Mouse (Mus musculus): ENCODE results near the gene Arih2.
"Not testable (repeated sequence)": the region's sequence is repeated elsewhere in the genome, so short reads cannot be mapped to it uniquely, and the experiment has no call there.

Gene Arih2

DNA sequence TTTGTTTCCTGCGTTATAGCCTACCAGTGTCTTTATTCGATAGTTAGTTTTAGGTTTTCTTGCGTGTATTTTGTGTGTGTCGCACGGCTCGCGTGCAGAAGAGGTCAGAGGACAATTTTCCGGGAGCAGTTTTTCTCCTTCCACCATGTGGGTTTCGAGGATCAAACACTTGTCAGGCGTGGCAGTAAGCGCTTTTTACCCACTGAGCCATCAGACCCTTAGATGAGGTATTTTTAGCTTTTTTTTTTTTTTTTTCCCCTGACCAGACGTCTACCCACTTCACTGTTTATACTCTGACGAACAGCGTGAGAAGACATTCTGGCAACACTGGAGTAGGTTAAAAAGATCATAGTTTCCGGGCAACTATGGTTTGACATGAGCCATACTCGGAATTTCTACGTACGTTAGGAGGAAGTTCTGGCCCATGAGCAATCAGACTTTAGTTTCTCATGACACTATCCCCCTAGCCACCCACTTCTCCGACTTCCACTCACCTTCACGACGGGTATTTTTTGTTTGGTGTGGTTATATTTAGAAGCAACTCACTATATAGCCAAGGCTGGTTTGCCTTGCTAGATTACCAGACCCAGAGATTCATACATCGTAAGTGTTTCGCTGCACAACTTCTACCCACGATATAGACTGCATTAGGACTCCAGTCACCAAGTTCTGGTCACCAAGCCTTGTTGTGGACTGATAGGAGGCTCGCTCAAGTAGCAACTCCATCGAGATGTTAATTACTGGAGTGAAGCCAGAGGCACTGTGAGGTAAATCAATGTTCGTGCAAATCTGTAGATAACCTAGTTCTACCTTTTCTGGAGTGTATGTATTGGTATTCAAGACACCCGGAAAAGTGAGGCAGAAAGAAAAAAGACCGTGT lies 615 bp upstream of the Arih2 start:
- in situ Hi-C loops (cut with MboI, MseI) = loop anchor here (10.0 kb wide), 1 partner anchor 1995 kb away; no protein-coding TSS in a partner anchor

DNA sequence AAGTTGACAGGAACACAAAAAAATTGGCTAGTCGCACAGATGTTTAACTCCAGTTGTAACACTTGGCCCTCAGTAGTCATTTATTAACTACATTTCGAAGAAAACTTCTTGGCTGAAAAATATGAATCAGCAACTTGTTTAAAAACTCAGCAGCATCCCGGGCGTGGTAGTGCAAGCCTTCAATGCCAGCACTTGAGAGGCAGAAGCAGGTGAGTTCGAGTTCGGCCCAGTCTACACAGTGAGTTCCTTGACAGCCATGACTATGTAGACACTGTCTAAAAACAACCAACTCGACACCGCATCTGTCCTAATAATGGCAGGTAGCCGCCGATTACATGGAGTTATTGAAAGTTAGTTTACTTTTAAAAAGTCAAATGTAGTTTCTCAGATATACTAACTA lies 1.0 kb downstream of the Arih2 start:
- in situ Hi-C loops (cut with MboI, MseI) = no loop called here

DNA sequence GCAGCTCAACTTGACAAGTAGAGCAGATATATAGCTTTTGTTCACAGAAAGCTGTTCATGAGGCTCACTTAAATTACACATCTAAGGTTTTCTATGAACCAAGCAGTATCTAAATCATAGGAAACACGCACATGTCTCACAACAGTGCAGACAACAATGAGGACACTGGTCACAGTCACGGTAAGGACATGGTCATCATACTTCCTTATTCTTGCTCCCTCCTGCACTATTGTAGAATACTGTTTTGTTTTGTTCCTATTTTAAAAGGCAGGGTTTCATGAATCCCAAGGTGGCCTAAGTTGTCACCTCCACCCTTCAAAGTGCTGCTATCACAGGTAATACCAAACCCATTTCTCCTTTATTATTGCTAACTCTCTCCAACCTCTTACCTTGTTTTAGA lies 9.4 kb downstream of the Arih2 start:
- in situ Hi-C loops (cut with MboI, MseI) = no loop called here

DNA sequence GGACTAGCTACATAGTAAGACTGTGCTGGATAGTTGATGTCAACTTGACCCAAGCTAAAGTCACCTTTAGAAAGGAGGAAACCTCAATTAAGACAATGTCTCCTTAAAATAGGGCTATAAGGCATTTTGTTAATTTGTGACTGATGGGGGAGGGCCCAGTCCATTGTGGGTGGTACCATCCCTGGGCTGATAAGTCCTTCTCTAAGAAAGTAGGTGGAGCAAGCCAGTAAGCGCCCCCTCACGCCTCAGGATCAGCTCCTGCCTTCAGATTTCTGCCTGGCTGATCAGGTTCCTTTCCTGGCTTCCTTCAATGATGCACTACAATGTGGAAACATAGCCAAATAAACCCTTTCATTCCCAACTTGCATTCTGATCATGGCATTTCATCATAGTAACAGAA lies 13.8 kb downstream of the Arih2 start:
- in situ Hi-C loops (cut with MboI, MseI) = no loop called here

DNA sequence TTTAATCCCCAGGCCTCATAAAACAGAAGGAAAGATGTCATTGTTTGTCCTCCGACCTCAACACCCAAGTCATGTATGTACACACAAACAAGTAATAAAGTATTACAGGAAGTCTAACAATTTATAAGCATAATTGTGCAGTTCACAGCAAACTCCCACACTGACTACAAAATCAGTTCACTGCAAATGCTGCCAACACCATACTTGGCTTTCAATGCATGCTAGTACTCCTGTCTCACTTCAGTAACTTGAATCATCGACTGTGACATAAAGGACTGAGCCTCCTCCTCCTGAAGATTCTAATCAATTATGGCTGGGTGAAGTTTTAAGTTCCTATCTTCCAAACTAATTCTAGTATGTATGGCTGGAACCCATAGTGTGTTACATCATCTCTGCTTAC lies 15.3 kb downstream of the Arih2 start:
- in situ Hi-C loops (cut with MboI, MseI) = no loop called here

DNA sequence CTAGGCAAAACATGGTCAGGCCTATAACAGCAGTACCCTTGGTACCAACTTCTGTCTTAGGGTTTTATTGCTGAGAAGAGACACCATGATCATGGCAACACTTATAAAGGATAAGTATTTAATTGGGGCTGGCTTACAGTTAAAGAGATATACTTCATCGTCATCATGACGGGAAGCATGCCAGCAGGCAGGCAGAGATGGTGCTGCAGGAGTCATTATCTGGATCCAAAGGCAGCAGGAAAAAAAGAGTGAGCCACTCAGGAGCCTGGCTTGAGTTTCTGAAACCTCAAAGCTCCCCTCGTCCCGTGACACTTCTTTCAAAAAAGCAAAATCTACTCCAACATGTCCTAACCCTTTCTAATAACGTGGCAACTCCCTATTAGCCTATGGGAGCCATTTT lies 16.8 kb downstream of the Arih2 start:
- in situ Hi-C loops (cut with MboI, MseI) = no loop called here

DNA sequence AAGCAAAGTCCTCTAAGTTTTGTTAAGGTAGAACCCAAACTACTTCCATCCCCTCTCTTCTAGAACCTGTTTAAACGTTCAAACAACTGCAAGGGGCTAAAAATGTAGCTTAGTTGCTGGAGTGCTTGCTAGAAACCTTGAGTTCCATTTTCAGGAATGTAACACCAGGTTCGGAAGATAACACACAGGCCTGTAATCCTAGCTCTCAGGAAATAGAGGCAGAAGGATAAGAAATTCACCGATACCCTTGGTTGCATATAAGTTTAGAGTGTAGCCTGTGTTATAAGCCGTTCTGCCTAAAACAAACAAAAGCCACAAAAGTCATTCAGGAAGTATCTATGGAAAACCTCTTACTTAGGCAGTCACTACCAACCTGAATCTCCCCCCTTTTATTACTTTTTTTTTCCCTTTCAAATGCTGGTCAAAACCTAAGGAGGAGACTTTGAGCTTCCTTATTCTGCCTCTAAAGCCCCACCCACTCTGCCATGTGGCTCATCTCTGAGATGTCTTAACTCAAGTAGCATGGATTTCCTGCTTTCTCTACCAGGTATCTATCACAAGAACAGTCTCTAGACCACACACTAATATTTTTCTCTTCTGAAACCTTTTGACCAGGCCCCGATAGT lies 17.4 kb downstream of the Arih2 start:
- in situ Hi-C loops (cut with MboI, MseI) = no loop called here

DNA sequence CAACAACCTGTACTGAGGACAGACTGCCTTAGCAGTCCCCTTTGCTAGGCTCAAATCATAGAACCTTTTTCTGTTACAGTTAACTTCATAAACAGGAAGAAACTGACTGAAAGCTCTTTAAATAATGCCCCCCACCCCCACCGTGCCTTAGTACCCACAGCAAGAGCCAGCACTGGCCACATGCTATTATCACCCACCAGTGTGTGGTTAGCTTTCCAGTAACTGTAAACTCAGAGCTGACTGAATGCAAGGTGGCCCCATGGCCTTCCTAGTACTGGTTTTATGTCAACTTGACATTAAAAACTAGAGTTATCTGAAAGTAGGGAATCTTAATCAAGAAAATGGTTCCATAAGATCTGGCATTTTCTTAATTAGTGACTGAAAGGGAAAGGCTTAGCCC lies 18.5 kb downstream of the Arih2 start:
- in situ Hi-C loops (cut with MboI, MseI) = no loop called here

DNA sequence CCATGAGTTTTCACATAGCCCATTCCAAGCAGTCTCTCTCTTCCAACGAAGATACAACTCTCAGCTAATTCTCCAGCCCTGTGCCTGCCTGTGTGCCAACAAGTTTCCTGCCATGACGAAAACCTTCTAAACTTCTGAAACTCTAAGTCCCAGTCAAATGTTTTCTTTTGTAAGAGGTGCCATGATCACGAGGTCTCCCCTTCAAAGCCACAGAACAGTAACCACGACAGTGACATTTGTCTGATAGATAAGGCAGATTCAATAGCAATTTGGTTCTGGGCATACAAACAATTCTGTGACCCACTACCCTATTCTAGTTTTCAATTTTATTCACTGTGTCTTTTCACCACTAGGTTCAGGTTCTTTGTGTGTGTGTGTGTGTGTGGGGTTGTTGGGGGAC lies 21.0 kb downstream of the Arih2 start:
- in situ Hi-C loops (cut with MboI, MseI) = no loop called here

DNA sequence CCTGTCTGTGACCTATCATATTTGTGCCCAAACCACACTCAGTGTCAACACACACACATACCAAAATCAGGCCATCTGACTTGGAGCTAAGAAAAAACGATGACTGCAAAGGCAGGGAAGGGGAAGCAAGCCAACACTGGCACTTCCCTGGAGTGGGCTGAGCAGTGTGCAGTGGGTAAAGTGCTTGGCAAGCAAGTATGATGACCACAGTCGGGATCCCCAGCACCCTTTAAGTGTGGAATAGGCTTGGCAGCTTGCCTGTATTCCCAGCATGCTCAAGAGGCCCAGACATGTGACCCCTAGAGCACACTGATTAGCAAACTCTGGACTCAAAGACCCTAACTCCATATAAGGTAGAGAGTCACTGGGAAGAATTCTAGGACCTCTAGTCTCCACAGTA lies 22.7 kb downstream of the Arih2 start:
- in situ Hi-C loops (cut with MboI, MseI) = no loop called here

DNA sequence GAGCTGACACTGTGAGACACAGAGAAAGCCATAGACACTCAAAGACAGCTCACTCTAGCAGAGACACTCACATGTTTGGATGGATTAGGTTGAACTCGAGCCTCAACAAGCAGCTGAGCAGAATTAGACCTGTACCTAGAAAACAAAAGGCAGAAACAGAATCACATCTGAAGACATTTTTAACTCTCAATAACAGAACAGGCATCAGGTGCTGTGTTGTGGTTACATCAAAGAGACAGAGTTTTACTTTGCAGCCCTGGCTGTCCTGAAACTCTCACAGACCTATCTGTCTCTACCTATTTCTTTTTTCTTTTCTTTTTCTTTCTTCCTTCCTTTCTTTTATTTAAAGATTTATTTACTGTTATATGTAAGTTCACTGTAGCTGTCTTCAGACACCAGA lies 31.9 kb downstream of the Arih2 start:
- in situ Hi-C loops (cut with MboI, MseI) = no loop called here

DNA sequence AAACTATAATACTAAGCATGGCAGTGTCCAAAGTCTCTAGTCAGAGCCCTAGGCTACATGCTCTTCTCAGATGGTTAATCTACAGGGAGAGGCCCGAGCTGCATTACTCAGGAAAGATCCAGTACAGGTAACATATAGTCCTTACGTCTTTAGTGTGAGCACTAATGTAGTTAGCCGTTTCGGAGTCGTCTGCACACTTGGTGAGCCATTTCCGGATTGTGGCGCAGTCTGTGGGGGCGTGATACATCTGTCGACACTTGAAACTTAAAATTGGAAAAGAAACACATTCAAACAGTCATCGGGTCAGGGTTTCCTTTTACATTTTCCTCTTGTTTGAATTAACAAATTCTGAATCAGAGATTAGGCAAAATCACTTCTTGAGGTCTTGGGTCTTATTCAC lies 37.7 kb downstream of the Arih2 start:
- in situ Hi-C loops (cut with MboI, MseI) = no loop called here

DNA sequence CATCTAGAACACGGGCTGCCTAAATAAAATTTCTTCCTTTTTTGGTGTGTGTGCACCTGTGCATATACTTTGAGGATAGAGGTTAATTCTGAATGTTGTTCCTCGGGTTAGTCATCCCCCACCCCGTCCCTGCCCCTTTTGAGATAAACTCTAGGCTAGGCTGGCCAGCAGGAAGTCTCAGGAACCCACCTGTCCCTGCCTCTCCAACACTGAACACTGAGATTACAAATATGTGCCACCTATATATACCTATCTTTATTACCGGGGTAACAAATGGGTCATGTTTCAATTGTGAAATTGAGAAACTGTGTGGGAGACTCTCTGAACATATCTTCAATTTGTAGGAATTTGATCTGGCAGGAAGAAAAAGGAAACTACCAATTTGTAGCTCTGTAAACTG lies 40.3 kb downstream of the Arih2 start:
- in situ Hi-C loops (cut with MboI, MseI) = no loop called here

DNA sequence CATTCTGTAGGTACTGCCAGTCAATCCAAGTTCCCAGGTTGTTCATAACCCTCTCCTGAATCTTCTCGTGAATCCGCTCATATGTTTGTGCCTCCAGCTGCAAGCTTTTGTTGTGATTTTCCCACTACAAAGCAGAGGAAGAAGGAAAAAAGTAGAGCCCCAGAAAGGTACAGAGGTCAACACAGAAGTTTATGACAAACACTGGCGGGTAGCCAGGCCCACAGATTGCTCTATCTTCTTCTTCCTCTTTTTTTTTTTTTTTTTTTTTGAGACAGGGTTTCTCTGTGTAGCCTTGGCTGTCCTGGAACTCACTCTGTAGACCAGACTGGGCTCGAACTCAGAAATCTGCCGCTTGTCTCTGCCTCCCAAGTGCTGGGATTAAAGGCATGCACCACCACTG lies 41.3 kb downstream of the Arih2 start:
- in situ Hi-C loops (cut with MboI, MseI) = not testable (repeated sequence)

DNA sequence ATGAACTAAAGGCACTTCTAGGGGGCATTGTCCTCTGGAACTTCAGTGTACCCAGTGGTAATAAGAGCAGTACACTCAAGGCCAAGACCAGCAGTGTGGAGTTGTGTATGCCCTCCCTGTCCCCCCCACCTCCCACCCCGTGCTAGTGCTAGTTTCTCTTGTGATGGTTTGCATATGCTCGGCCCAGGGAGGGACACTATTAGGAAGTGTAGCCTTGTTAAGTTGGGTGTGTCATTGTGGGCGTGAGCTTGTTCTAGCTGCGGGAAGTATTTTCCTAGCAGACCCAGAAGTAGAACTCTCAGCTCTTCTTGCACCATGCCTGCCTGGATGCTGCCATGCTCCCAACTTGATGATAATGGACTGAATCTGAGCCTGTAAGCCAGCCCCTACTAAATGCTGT lies 47.2 kb downstream of the Arih2 start:
- in situ Hi-C loops (cut with MboI, MseI) = no loop called here

DNA sequence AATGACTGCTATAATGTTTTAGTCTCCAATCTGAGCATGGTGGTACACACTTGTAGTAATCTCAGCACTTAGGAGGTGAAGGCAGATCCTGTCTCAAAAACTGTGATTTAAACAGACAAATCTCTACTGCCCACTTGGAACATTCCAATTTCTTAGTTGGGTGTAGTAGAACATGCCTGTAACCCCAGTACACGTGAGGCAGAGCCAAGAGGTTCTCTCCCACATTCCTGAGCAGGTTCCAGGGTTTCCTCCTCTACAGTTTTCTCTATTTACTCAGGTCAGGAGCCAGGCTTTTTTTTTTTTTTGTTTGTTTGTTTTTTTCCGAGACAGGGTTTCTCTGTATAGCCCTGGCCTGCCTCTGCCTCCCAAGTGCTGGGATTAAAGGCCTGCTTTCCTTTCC lies 49.2 kb downstream of the Arih2 start:
- in situ Hi-C loops (cut with MboI, MseI) = no loop called here

DNA sequence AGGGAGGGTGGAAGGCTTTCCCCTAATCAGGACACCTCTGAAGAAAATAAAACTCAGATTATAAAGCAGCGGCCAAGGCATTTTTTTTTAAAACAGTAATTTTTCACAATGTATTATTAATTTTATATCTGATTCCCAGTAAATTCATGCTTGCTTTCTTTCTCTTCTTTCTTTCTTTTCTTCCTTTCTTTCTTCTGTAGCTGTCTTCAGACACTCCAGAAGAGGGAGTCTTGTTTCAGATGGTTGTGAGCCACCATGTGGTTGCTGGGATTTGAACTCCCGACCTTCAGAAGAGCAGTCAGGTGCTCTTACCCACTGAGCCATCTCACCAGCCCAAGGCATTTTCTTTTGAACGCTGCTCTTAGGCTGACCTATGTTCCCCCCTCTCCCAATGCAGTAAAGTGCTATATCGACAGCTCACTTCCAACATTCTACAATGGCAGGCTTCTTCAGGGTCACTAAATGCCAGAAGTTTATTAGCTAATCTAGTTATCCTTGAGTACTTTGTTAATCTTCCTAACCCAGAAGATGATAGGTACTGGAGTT lies 50.1 kb downstream of the Arih2 start:
- in situ Hi-C loops (cut with MboI, MseI) = no loop called here

DNA sequence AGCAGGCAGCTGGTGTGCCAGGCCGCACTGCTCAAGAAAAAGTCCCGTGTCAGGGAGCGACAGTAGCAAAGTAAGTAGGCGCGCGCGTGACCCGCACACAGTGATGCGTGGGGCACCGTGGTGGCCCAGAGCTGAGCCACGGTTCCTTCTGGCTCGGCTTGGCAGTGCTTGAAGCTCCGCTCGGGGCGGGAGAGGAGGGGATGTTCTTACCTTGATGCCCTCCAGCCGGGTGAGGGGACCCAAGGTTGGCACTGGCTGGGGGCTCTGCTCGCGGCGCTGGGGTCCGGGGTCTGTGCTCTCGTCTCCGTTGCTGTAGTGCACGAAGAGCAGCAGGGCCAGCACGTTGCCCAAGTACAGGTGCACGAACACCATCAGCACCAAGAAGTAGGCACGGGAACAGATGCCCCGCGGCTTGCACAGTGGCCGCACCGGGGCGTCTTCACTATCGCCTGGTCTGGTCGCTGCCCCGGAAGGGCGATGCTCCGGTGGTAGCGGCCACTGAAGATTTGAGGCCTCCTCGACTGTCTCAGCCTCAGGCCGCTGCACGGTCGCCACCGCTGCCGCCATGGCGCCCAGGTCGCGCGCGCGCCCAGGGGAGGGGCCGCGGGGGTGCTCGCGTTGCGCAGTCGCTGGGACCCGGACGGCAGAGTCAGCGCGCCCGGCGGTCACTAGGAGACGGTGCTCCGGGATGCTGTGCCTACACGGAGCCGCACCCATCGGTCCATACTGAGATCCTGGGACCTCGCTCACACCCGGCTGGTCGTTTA lies 52.0 kb downstream of the Arih2 start, which contains the start of gene P4htm:
P4htm (minus strand) TSS at position 670 of the 767 bp plus-strand sequence.
- in situ Hi-C loops (cut with MboI, MseI) = no loop called here

DNA sequence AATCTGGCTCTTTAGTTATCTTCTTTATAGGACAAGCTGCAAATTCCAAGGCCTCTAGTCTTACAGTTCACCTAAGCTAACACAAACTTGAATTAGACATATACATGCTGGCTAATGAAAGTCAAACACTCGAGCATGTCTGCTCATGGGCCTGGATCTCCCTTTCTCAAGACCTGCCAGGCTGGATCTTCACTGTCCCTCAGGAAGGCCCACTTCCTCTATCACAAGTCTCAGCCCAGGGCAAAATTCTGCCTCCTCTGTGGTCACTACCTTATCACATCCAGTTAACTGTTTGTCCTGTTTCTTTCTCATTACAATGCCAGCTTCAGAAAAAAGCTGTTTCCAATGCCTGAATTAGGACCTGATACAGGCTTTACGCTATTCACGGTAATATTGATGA lies 54.8 kb downstream of the Arih2 start:
- in situ Hi-C loops (cut with MboI, MseI) = no loop called here

DNA sequence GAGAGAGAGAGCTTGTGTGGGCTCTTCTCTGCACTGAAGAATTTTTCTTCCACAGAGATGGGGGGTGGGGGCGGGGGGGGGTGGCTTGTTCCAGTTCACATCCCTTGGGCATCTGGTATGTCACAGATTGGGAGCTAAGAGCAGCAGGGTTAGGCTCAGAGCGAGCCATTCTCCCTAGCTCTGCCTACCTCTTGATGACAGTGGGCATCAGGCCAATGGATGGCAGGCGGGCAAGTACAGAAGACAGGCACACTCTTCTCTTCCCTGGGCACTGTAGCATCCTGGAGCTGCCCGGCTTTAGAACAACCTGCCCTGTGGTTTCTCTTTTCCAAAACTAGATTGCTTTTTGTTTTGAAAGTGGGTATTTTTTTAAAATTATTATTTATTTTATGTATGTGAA lies 57.7 kb downstream of the Arih2 start:
- in situ Hi-C loops (cut with MboI, MseI) = no loop called here

DNA sequence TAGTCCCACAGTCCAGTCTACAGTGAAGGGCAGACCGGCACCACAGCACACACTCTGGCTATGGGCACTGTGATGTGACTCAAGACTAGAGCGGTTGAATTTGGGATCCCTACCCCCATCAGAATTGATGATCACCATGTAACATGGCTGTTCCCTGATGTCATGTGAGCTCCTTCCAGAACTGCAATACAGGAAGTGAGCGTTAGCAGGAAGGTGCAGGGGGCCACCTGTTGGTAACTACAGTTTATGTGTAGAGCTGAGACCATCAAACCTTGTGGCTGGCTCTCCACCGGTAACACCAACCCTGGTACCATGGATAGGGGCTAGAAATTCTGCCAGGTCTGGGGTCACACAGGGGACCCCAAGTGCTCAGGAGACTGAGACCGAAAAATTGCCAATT lies 60.0 kb downstream of the Arih2 start:
- in situ Hi-C loops (cut with MboI, MseI) = no loop called here

DNA sequence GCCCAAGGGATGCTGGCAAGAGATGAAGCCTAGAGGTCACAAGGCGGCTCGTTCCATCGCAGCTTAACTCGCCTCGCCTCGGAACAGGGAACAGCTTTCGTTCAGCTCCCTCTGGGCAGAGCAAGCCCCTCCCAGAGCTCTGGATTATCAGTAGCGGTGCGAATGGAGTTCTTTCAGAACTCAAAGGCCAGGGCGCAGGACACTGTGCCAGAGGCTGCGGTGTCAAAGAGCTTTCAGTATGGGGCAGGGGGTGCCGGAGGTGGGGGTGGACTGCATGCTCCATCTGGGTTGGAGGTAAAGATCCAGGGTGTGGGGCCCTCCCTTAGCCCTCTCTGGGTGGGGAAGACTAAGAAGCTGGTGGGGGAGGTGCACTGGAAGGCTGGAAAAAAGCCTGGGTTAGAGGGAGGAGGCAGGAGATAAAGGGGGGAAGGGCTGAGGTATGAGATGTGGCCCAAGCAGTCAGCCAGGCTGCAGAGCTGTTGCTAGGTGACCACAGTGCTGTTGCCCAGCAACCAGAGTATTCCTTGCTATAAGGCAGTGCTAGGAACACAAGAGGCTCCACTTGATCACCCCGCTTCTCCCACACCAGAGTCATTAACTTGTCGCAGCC lies 61.5 kb downstream of the Arih2 start:
- in situ Hi-C loops (cut with MboI, MseI) = no loop called here

Data from regulatory T cell (primary cell).